Mouse (Mus musculus) adrenal gland (tissue): ENCODE data around the gene Sri.
"Not testable (repeated sequence)": the region's sequence is repeated elsewhere in the genome, so short reads cannot be mapped to it uniquely, and the experiment has no call there.

Experiments
- intact Hi-C: fragments of 180-260 bp; cut with DNase I; formaldehyde crosslinking; loops from one replicate; pipeline ENCODE4 v1.15.1; 2025
- long read RNA-seq, 2 experiments: library from polyadenylated mRNA; unstranded; transcript quantifications; one replicate each; pipeline ENCODE4 v2.0.0; 2020; ENCODE audit warnings: borderline replicate concordance in 1 of 2; ENCODE audit not compliant: insufficient replicate concordance in 1 of 2

Gene Sri
- long read RNA-seq, experiment 1, transcript Sri-205 (8 exons, 2,251 nt), result major isoform, 65 of 78 reads
- long read RNA-seq, experiment 1, partial matches to known transcripts, result 5 of 78 reads
- long read RNA-seq, experiment 1, other reads (novel, unspliced or antisense), result 8 of 78 reads
- long read RNA-seq, experiment 2, transcript Sri-205 (8 exons, 2,251 nt), result major isoform, 75 of 85 reads
- long read RNA-seq, experiment 2, partial matches to known transcripts, result 6 of 85 reads
- long read RNA-seq, experiment 2, other reads (novel, unspliced or antisense), result 4 of 85 reads

- intact Hi-C loops, result no loop called here
Observed at GRCm38 (mm10) chr5:8045855-8046254, at the start of gene Sri. TSS of gene Sri (plus strand) at chr5:8046078.

- intact Hi-C loops, result no loop called here
Observed at GRCm38 (mm10) chr5:7996401-7997044, 49.4 kb upstream of the Sri start.

GRCm38 (mm10) chr5:7997086-7997485 is 48.8 kb upstream of the Sri start:
- intact Hi-C loops, result no loop called here

GRCm38 (mm10) chr5:8000466-8000865 is 45.4 kb upstream of the Sri start:
- intact Hi-C loops, result no loop called here

- intact Hi-C loops, result no loop called here
Observed at GRCm38 (mm10) chr5:8002827-8003226, 43.1 kb upstream of the Sri start.

- intact Hi-C loops, result no loop called here
Observed at GRCm38 (mm10) chr5:8013276-8013675, 32.6 kb upstream of the Sri start.

- intact Hi-C loops, result not testable (repeated sequence)
Observed at GRCm38 (mm10) chr5:8034596-8034995, 11.3 kb upstream of the Sri start.

GRCm38 (mm10) chr5:8053827-8054226 is 7.9 kb downstream of the Sri start:
- intact Hi-C loops, result no loop called here

GRCm38 (mm10) chr5:8055721-8056129 is 9.8 kb downstream of the Sri start:
- intact Hi-C loops, result no loop called here

GRCm38 (mm10) chr5:8056141-8057017 is 10.5 kb downstream of the Sri start:
- intact Hi-C loops, result no loop called here

- intact Hi-C loops, result no loop called here
Observed at GRCm38 (mm10) chr5:8057018-8057323, 11.1 kb downstream of the Sri start.

GRCm38 (mm10) chr5:8058056-8058455 is 12.2 kb downstream of the Sri start:
- intact Hi-C loops, result no loop called here

- intact Hi-C loops, result no loop called here
Observed at GRCm38 (mm10) chr5:8062469-8062868, 16.6 kb downstream of the Sri start.

- intact Hi-C loops, result no loop called here
Observed at GRCm38 (mm10) chr5:8063207-8063606, 17.3 kb downstream of the Sri start.

- intact Hi-C loops, result no loop called here
Observed at GRCm38 (mm10) chr5:8073406-8073805, 27.5 kb downstream of the Sri start.

GRCm38 (mm10) chr5:8073901-8074561 is 28.2 kb downstream of the Sri start:
- intact Hi-C loops, result no loop called here

GRCm38 (mm10) chr5:8077481-8077880 is 31.6 kb downstream of the Sri start:
- intact Hi-C loops, result no loop called here

GRCm38 (mm10) chr5:8082800-8083509 is 37.1 kb downstream of the Sri start:
- intact Hi-C loops, result no loop called here

- intact Hi-C loops, result no loop called here
Observed at GRCm38 (mm10) chr5:8085661-8086060, 39.8 kb downstream of the Sri start.

GRCm38 (mm10) chr5:8088147-8088546 is 42.3 kb downstream of the Sri start:
- intact Hi-C loops, result no loop called here

- intact Hi-C loops, result no loop called here
Observed at GRCm38 (mm10) chr5:8094921-8095320, 49.0 kb downstream of the Sri start.
